Mouse (Mus musculus) limb, embryonic 14.5 days (tissue): ENCODE measurements around the gene Rnf41. TPM values are rescaled to one million over a fixed set of nuclear protein-coding genes. Genes with fewer than 3 reads are reported as not detected.

Experiments
- ATAC-seq: fragments of 200-750 bp; cut with Nextera tagmentation; 2 replicates; pipeline ENCODE4 v1.8.0; 2017; ENCODE audit warnings: low read depth, moderate number of reproducible peaks, moderate TSS enrichment; ENCODE audit not compliant: low FRiP score
- DNase-seq: peaks from one replicate; pipeline ENCODE4 v3.0.0-alpha.2; 2015; ENCODE audit warnings: low spot score
- H3K27ac ChIP-seq: fragments of 300-500 bp; sonication (generic); replicated peaks from 2 replicates; pipeline ENCODE4 v1.5.1; 2014; ENCODE audit warnings: low read depth, mild to moderate bottlenecking, low read length, moderate library complexity, mixed read lengths
- H3K27me3 ChIP-seq: fragments of 300-500 bp; sonication (generic); 2 replicates; pipeline ENCODE4 v1.6.1; 2014; ENCODE audit warnings: low read length, mixed read lengths; ENCODE audit not compliant: control insufficient read depth, insufficient read depth
- H3K36me3 ChIP-seq: fragments of 300-500 bp; sonication (generic); 2 replicates; pipeline ENCODE4 v1.6.1; 2014; ENCODE audit warnings: mild to moderate bottlenecking, low read length, moderate library complexity, mixed read lengths; ENCODE audit not compliant: control insufficient read depth, insufficient read depth
- H3K4me1 ChIP-seq: fragments of 300-500 bp; sonication (generic); 2 replicates; pipeline ENCODE4 v1.6.1; 2014; ENCODE audit warnings: antibody characterized with exemption, low read length, mixed read lengths; ENCODE audit not compliant: control insufficient read depth, insufficient read depth
- H3K4me2 ChIP-seq: fragments of 300-500 bp; sonication (generic); replicated peaks from 2 replicates; pipeline ENCODE4 v1.6.1; 2014; ENCODE audit warnings: low read depth, mild to moderate bottlenecking, low read length, moderate library complexity; ENCODE audit not compliant: severe bottlenecking
- H3K4me3 ChIP-seq: fragments of 300-500 bp; sonication (generic); replicated peaks from 2 replicates; pipeline ENCODE4 v1.5.1; 2014; ENCODE audit warnings: low read length
- H3K9ac ChIP-seq: fragments of 300-500 bp; sonication (generic); 2 replicates; pipeline ENCODE4 v1.6.1; 2014; ENCODE audit warnings: mild to moderate bottlenecking, low read depth, low read length, moderate library complexity; ENCODE audit not compliant: severe bottlenecking
- H3K9me3 ChIP-seq: fragments of 300-500 bp; sonication (generic); 2 replicates; pipeline ENCODE4 v1.6.1; 2016; ENCODE audit warnings: low read length; ENCODE audit not compliant: control insufficient read depth
- POLR2A ChIP-seq: fragments of 200-500 bp; IDR thresholded peaks from 2 replicates; pipeline ENCODE4 v1.8.0; 2012; ENCODE audit warnings: inconsistent platforms, mild to moderate bottlenecking, moderate library complexity, borderline replicate concordance; ENCODE audit not compliant: insufficient read depth, insufficient read length; ENCODE audit errors: extremely low read depth
- WGBS: fragments of 180-500 bp; shearing (Covaris S2); extraction: QIAGEN DNeasy Blood & Tissue Kit; methylation state at CpG from one replicate; pipeline ENCODE4 v1.1.7; 2014; 5-methylcytosine and 5-hydroxymethylcytosine counted together
- polyA plus RNA-seq, 2 experiments: library from polyadenylated mRNA; depleted of rRNA in 1 of 2; stranded (reverse) in 1 of 2; unstranded in 1 of 2; fragments of >200 nt; fragmentation: Nextera tagmentation in 1 of 2; extraction: Ambion mirVana in 1 of 2; gene quantifications; 2 replicates each; pipeline versions ENCODE4 v1.2.1 to v1.2.3; 2012 to 2014

The Rnf41 gene
- polyA plus RNA-seq, 2 experiments = 35.7 to 37.0 TPM

DNA sequence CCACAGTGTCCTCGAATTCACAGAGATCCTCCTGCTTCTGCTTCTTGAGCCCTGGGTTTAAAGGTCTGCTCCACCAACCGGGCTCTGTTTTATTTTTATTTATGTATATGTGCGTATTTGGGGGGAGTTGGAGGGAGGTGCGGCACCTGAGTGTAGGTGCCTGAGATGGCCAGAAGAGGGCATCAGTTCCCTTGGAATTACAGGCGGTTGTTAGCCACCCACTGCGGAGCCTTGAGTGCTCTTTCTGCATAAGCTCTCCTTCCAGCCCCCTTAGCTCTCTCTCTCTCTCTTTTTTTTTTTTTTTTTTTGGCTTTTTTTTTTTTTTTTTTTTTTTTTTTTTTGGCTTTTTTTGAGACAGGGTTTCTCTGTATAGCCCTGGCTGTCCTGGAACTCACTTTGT is 37.1 kb upstream of the Rnf41 start:
- ATAC-seq (no peak), DNase-seq (no peak)
- H3K36me3 ChIP-seq = peaks cover 13% of the 10 kb centered on the region
- H3K27ac ChIP-seq = no peak overlapping the region
- no peaks in the 10 kb centered on the region for H3K27me3 ChIP-seq
- H3K9ac ChIP-seq = no peak overlapping the region
- no peak overlapping the region for H3K4me3 ChIP-seq
- H3K9me3 ChIP-seq = no peaks in the 10 kb centered on the region
- WGBS = 82% methylated on average over 6 of the region's 6 CpGs
- H3K4me2 ChIP-seq = no peak overlapping the region
- H3K4me1 ChIP-seq = peaks cover 14% of the 10 kb centered on the region; the same call in 1 of the 2 replicates
- no peak for TF ChIP-seq POLR2A

DNA sequence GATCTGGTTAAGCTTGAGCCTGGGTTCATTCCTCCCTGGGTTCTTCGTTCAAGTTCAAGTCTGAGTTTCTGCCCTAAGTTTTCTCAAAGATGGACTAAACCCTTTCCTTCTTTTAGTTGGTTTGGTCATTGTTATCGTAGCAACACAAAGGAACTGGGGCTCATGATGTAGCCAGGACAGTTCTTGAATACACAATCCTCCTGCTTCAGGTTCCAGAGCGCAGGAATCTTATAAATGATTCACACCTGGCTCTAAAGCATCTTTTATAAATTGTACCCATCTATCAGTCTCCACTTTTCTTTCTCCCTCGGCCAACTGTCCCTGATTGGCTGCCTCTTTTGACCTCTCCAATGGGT is 35.4 kb upstream of the Rnf41 start:
- DNase-seq (no peak), ATAC-seq (no peak)
- H3K4me2 ChIP-seq = peak overlapping the region; percentile 72

DNA sequence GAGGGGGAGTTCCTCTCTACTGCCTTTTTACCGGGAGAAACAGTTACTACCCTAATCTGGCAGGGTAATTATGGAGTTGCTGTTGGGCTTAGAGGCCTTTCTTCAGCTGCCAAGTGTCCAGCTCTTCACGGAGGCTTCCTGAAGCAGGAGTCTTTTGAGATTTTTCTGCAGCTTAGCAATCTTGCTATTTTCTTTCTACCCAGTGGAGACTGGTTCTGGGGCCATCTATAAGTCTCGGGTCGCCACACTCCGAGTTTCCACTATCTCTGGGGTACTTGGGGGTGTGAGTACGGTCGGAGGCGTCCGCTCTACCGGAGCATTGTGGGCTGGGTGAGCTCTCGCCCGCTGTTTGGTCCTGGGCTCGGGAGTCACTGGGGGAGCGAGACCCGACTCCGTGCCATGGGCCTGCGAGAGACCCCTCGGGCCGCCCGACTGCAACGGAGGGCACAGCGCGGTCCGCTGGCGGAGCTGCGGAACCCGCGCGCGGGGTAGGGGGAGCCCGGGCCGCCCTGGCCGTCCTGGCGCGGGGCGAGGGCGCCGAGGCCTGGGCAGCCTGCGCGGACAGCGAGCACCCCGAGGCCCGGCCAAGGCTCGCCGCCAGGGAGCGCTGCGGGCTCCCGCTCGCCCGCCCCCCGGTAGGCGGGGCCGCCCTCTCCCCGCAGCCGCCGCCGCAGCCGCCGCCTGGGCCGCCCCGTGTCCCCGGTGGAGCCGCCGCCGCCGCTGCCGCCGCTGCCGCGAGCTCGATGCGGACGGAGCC is 34.8 kb upstream of the Rnf41 start, which contains the start of gene Ankrd52:
Ankrd52 (plus strand) TSS at position 661 of the 757 bp plus-strand sequence.
- DNase-seq = peak; percentile 79
- Histone ChIP-seq H3K4me1 (peaks cover 14% of the 10 kb centered on the region; the same call in 1 of the 2 replicates), H3K36me3 (peaks cover 33% of the 10 kb centered on the region), H3K4me3 (peak within 1 kb of the TSS; percentile 98), H3K4me2 (peak within 1 kb of the TSS; percentile 72), H3K9ac (peak within 1 kb of the TSS; percentile 98), H3K27me3 (no peaks in the 10 kb centered on the region), H3K27ac (peak within 1 kb of the TSS; percentile 97), H3K9me3 (no peaks in the 10 kb centered on the region)
- peak; percentile 93 for ATAC-seq
- peak; percentile 69; the same call in 1 of the 2 replicates for TF ChIP-seq POLR2A
- 0% methylated on average over 15 of the region's 73 CpGs for WGBS

More for the DNA sequence above, 35.4 kb upstream of the Rnf41 start:
- Histone ChIP-seq H3K4me1 (peaks cover 14% of the 10 kb centered on the region; the same call in 1 of the 2 replicates), H3K9ac (peak overlapping the region; percentile 98), H3K27ac (peak overlapping the region; percentile 97), H3K4me3 (peak overlapping the region; percentile 98), H3K9me3 (no peaks in the 10 kb centered on the region), H3K36me3 (peaks cover 29% of the 10 kb centered on the region), H3K27me3 (no peaks in the 10 kb centered on the region)
- TF ChIP-seq POLR2A = no peak
- WGBS = 39% methylated on average over 4 of the region's 4 CpGs

DNA sequence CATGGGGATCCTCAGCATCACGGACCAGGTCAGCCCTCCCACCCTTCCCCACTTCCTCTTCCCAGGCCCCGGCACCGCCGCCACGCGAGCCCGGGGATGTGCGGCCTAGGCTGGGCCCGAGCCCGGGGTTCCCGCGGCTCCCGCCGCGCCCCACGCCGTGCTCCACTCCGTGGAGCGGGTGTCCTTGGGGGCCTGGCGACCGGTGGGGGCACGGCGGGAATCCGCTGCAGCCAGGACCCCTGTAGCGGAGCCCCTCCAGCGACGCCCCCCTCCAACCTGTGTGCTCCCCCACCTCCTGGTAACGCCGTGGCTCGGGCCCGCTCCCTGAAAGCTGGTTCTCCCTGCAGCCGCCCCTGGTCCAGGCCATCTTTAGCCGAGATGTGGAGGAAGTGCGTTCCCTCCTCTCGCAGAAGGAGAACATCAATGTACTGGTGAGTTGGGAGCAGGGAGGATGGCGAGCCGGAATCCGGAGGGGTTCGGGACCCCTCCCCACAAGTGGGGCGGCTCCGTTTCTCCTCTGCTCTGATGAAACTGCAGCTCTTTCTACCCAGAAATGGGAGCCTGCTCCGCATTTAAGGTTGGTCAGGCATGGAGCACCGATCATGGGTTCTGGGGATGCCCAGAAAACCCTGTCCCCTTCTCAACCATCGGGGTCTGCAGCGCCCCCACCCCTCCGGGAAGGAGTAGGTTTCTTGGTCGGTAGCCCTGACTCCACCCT is 34.1 kb upstream of the Rnf41 start:
- Histone ChIP-seq H3K27ac (peak overlapping the region; percentile 97), H3K4me2 (peak overlapping the region; percentile 72), H3K27me3 (no peaks in the 10 kb centered on the region), H3K9ac (peak overlapping the region; percentile 98), H3K4me3 (peak overlapping the region; percentile 98), H3K9me3 (no peaks in the 10 kb centered on the region), H3K4me1 (peaks cover 14% of the 10 kb centered on the region; the same call in 1 of the 2 replicates), H3K36me3 (peaks cover 40% of the 10 kb centered on the region)
- ATAC-seq = peak; percentile 62
- TF ChIP-seq POLR2A = no peak
- WGBS = 0% methylated on average over 37 of the region's 47 CpGs
- peak; percentile 66 for DNase-seq

DNA sequence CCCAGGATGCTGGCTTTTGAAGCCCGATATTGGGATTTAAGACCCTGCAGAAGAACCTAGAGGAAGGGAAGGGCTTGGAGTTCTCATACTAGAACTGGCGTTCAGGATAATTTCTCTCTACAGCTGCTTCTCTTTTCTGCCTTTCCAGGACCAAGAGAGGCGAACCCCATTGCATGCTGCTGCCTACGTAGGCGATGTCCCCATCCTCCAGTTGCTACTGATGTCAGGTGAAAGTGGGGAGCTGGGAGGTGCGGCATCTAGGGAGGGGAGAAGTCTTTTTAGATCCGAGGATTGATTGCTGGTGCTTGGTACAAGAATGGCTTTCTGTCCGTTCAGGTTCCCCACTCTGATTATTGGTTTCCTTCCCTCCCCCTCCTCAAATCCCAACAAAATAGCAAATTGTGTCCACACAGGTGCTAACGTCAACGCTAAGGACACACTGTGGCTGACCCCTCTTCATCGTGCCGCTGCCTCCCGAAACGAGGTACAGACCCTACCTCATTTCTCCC is 33.5 kb upstream of the Rnf41 start:
- WGBS = 51% methylated on average over 14 of the region's 14 CpGs
- Histone ChIP-seq H3K4me1 (peaks cover 14% of the 10 kb centered on the region; the same call in 1 of the 2 replicates), H3K4me3 (peak overlapping the region; percentile 98), H3K4me2 (peak overlapping the region; percentile 72), H3K36me3 (peaks cover 46% of the 10 kb centered on the region), H3K9ac (peak overlapping the region; percentile 98), H3K27ac (no peak overlapping the region), H3K9me3 (no peaks in the 10 kb centered on the region), H3K27me3 (no peaks in the 10 kb centered on the region)
- no peak for DNase-seq
- no peak for TF ChIP-seq POLR2A
- ATAC-seq = no peak
